Mouse (Mus musculus) brain, embryonic 14.5 days (tissue): ENCODE results near the gene Adgrg5. TPM values are rescaled to one million over a fixed set of nuclear protein-coding genes. Genes with fewer than 3 reads are reported as not detected.

Experiments used
- DNase-seq: peaks from one replicate; pipeline ENCODE4 v3.0.0-alpha.2; 2011; ENCODE audit warnings: low read depth
- CTCF ChIP-seq: fragments of 200-500 bp; IDR thresholded peaks from 2 replicates; pipeline ENCODE4 v1.5.1; 2012; ENCODE audit warnings: inconsistent platforms, mild to moderate bottlenecking, moderate library complexity, borderline replicate concordance; ENCODE audit not compliant: insufficient read depth, insufficient read length; ENCODE audit errors: extremely low read depth
- POLR2A ChIP-seq: fragments of 200-500 bp; IDR thresholded peaks from 2 replicates; pipeline ENCODE4 v1.6.1; 2012; ENCODE audit warnings: mild to moderate bottlenecking, inconsistent platforms, borderline replicate concordance; ENCODE audit not compliant: poor library complexity, insufficient read depth, insufficient read length, severe bottlenecking; ENCODE audit errors: extremely low read depth
- polyA plus RNA-seq: library from polyadenylated mRNA; depleted of rRNA; stranded (reverse); fragments of >200 nt; gene quantifications from 2 replicates; pipeline ENCODE4 v1.2.3, GENCODE M21; 2012

The Adgrg5 gene
- polyA plus RNA-seq, 1 experiment = 0.27 TPM

DNA sequence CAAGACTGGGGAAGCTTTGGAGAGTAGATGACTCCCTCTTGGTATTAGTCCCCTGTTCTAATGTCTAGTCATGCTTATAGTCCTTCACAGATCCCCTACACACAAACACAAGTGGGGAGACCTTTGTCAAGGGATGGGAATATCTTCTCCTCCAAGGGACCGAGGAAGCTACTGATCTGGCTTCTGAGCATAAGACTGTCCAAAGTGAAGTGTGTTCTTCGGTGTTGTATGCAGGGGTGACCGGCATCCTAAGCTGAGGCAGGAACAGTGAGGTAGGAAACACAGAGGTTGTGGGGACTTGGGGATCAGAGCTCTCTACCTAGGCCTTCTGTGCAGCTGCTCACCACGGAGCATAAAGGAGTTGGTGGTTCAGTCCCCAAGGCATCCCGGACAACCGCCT is 1.3 kb upstream of the Adgrg5 start:
- no peak for DNase-seq
- no peak for TF ChIP-seq CTCF
- TF ChIP-seq POLR2A = no peak

DNA sequence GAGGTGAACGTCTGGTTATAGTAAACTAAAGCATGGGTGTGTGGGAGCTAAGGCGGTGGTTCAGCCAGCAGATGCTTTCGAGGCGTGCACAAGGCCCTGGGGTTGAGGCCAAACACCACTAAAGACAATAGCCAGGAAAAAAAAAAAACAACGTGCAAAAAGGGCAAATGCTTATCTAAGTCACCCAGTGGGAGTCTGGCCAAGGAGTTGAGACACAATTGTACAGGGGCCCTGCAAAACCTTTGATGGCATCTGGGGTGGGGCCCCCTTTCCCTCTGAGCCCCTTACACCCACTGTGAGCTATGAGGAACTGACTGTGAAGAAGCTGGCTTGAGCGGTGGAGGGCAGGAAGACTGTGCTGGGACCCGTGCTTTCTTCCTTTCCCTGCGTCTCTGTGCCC is 892 bp upstream of the Adgrg5 start:
- no peak for TF ChIP-seq CTCF
- no peak for TF ChIP-seq POLR2A
- DNase-seq = no peak

DNA sequence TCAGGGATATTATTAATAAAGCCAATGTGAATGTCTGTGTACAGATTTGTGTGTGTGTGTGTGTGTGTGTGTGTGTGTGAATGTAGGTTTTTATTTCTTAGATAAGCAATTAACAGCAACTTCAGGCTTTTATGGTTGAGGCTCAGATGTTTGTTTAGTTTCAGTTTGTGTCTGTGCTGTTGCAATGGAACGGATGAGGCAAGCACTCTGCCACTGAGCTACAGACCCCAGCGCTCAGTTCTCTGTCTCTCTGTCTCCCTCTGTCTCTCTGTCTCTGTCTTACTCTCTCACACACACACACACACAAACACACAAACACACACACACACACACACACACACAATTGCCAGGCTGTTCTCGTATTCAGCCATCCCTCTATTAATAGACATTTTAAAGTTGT is 4.7 kb downstream of the Adgrg5 start:
- DNase-seq = no peak
- no peak for TF ChIP-seq POLR2A
- no peak for TF ChIP-seq CTCF

DNA sequence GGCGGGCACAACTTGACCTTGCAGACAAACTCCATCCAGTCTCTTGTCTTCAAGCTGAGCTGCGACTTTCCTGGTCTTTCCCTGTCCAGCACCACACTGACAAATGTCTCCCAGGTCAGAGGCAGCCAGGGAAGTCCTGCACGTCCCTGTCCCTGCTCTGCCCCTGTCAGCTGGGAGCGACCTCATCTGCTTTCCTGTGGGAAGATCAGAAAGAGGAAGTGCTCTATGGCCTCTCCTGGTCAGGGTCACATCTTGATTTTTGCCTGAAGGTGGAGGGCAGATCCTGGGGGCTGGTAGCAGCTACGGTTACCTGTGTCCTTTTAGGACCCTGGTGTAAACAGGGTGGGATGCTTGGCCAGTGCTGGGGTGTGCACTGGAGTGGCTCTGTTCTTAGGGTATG is 10.4 kb downstream of the Adgrg5 start:
- TF ChIP-seq CTCF = no peak
- TF ChIP-seq POLR2A = no peak

DNA sequence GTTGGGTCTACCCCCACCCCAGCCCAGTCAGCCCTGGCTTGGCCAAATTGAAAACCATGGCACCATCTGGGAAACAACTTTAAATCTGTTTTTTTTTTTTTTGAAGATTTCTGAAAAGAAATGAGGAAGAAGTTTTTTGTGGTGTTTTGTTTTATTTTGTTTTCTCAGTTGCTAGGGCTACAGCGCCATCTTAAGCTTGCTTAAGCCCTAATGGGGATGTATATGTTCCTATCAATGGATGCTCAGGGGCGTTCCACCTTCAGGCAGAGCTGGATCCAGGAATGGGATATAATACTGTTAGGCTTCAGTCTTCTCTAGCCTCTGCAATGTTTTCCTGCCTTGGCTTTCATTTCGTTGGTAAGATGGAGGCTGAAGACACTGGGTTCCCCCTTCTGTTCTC is 11.7 kb downstream of the Adgrg5 start:
- no peak for DNase-seq
- TF ChIP-seq CTCF (no peak), POLR2A (no peak)

More for the DNA sequence above, 10.4 kb downstream of the Adgrg5 start:
- DNase-seq = no peak

DNA sequence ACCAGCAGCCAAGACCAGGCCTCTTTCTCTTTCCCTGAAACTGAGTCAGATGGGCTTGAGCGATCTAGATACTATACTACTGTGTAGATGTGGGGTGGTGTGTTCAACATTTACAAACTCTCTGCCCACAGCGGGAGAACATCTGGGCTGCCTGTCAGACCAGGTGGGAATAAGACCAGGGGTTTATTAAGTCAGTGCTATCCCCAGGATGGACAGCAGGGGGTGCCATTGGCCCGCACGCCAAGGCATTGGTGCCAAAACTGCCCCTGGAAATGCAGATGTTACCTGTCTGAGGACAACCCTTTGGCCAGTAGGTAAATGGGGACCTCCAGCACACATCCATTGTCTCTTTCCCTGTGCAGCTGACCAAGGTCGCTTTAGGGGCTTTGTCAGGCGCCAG is 19.1 kb downstream of the Adgrg5 start:
- peak; percentile 96 for TF ChIP-seq CTCF
- no peak for TF ChIP-seq POLR2A

DNA sequence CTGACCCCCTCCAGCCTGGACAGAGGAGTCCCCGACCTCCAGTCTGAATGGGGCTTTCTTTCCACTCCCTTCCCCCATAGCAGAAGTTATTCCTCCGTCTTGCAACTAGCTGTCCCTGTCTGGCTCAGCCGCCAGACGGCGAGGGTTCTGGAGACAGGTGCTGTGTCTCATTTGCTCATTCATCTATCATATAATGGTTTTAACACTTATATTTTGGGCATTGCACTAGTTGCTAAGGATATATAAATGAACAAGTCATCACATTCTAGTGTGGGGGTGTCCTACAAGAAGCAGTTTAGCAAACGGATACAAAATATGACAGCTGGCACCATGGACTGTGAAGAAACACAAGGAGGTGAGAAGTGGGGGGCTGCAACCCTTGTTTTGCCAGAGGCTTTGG is 21.7 kb downstream of the Adgrg5 start:
- DNase-seq = peak; percentile 75
- TF ChIP-seq CTCF (no peak), POLR2A (no peak)

More for the DNA sequence above, 19.1 kb downstream of the Adgrg5 start:
- DNase-seq = peak; percentile 70

DNA sequence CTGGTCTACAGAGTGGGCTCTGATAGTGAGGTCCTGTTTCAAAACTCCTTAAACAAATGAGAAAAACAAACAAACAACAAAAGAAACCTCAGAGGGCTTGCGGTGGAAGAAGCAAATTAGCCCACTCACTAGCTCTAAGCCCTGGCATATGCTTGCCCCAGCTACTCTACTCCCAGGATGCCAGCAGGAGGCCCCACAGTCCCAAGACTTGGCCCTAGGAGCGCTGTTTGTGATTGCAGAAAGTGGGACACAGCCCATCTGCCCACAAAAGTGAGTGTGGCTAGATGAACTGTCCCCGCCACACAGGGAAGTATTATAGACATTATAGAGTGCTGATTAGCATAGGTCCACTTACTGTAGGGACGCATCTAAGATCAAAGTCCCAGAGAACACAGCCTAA is 24.9 kb downstream of the Adgrg5 start:
- no peak for TF ChIP-seq CTCF
- no peak for TF ChIP-seq POLR2A
- peak; percentile 10 for DNase-seq

DNA sequence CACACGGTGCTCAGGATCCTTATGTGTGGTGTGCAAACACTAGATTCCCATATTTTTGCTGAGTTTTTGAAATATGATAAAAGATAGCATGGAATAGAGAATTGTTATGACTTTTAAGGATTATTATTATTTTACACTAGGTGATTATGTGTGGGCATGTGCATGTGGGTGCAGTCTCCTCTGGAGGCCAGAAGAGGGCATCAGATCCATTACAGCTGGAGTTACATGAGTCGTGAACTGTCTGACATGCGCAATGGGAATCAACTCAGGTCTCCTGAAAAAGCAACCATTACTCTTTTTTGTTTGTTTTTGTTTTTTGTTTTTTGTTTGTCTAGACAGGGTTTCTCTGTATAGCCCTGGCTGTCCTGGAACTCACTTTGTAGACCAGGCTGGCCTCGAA is 25.5 kb downstream of the Adgrg5 start:
- DNase-seq = no peak
- TF ChIP-seq CTCF (no peak; the same call in 1 of the 2 replicates), POLR2A (no peak)

DNA sequence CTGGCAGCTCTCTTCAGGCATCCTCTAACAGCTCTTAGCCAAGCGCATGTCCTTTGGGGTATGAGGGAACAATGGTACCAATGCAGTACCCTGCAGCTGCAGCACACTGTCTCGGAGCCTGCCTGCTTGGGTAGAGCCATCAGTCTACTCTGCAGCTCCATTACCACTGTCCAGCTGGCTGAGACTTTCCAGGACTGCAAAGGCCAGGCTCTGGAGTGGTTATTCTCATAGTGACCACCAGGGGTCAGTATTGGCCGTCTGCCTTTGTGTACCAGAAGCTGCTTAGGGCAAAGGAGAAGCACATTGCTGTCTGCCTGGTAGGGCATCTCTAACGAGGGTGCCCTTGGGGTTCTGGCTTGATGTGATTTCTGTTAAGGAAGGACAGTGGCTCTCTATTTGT is 26.6 kb downstream of the Adgrg5 start:
- TF ChIP-seq CTCF (peak; percentile 97), POLR2A (no peak)

DNA sequence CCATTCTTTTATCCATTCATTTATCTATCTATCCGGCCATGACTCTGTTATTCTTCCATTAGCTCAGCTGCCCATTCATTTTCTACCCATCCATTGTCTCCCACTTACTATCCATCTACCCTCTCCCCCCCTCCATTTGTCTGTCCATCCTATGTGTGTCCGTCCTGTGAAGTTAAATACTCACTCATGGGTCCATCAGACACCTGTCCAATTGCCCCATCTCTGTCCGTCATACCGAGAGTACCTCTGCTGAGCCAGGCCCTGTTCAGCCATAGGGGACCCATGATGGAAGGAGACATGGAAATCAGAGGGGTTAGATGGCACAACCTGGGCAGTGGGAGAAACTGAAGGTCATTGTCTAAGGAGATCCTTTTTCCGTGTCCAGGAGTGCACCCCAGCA is 27.0 kb downstream of the Adgrg5 start:
- TF ChIP-seq POLR2A (no peak), CTCF (no peak)

More for the DNA sequence above, 26.6 kb downstream of the Adgrg5 start:
- peak; percentile 91 for DNase-seq

DNA sequence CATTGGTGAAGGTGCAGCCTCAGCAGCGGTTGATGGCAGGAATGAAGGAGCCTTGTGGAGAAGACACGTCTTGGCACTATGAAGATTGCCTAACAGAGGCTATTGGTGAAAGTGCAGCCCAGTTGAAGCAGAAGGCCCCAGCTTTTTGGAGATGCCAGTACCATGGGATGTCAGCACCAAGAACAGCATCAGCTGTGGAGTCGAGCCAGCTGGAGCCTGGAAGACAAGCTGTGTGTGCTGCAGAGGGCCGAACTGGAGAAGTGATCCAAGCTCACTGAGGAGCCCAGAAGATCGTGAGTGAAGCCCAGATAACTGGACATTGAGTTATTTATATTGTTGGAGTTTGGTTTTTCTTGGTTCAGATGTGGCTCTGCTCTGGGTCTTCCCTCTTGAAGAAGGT is 28.6 kb downstream of the Adgrg5 start:
- no peak for DNase-seq
- TF ChIP-seq CTCF = no peak
- TF ChIP-seq POLR2A = no peak

More for the DNA sequence above, 27.0 kb downstream of the Adgrg5 start:
- DNase-seq = no peak
